Mouse (Mus musculus) myocyte (in vitro differentiated cells): ENCODE measurements at regions not wholly inside any gene's neighbourhood (a gene's known extent, or its start where the extent isn't known, plus 50 kb on each side); places are given as distances from the start of the nearest gene placed in this dataset.

Experiments
- H3K27me3 ChIP-seq: one replicate; pipeline ENCODE4 v1.6.1; 2011; ENCODE audit not compliant: control insufficient read depth, insufficient read depth, insufficient read length
- H3K36me3 ChIP-seq: one replicate; pipeline ENCODE4 v1.6.1; 2011; ENCODE audit not compliant: control insufficient read depth, insufficient read depth
- H3K4me2 ChIP-seq: one replicate; pipeline ENCODE4 v1.6.1; 2011; ENCODE audit warnings: low read depth, control low read depth
- H3K4me3 ChIP-seq: one replicate; pipeline ENCODE4 v1.5.1; 2011; ENCODE audit warnings: mild to moderate bottlenecking, control low read depth, moderate library complexity
- H3K79me2 ChIP-seq: one replicate; pipeline ENCODE4 v1.6.1; 2011; ENCODE audit not compliant: control insufficient read depth, insufficient read depth
- H3ac ChIP-seq: one replicate; pipeline ENCODE4 v1.6.1; 2011; ENCODE audit not compliant: control insufficient read depth, insufficient read length
- CEBPB ChIP-seq: IDR thresholded peaks from 2 replicates; pipeline ENCODE4 v1.6.1; 2011; ENCODE audit warnings: mild to moderate bottlenecking, moderate library complexity; ENCODE audit not compliant: poor library complexity, insufficient read depth, severe bottlenecking
- E2F4 ChIP-seq: IDR thresholded peaks from one replicate; pipeline ENCODE4 v1.6.1; 2011; ENCODE audit warnings: mild to moderate bottlenecking, control low read depth, moderate library complexity; ENCODE audit not compliant: insufficient read depth
- MAX ChIP-seq: IDR thresholded peaks from one replicate; pipeline ENCODE4 v1.6.1; 2011; ENCODE audit warnings: low read depth, mild to moderate bottlenecking, control low read depth
- MYOD1 ChIP-seq, 3 experiments: IDR thresholded peaks; one replicate each; pipeline ENCODE4 v1.6.1; 2011; ENCODE audit warnings: control low read depth in 2 of 3, low read depth in 2 of 3, mild to moderate bottlenecking in 2 of 3, moderate library complexity in 1 of 3; ENCODE audit not compliant: insufficient read length in 2 of 3, control insufficient read depth in 1 of 3
- MYOG ChIP-seq, 3 experiments: IDR thresholded peaks; one replicate each; pipeline ENCODE4 v1.6.1; 2011; ENCODE audit warnings: control low read depth in 2 of 3, low read depth in 2 of 3, mild to moderate bottlenecking in 2 of 3; ENCODE audit not compliant: insufficient read length in 2 of 3, control insufficient read depth in 1 of 3, insufficient read depth in 1 of 3
- POLR2A ChIP-seq: IDR thresholded peaks from one replicate; pipeline ENCODE4 v1.6.1; 2011; ENCODE audit warnings: low read depth, mild to moderate bottlenecking, control low read depth, moderate library complexity; ENCODE audit not compliant: insufficient read length
- POLR2AphosphoS2 ChIP-seq: IDR thresholded peaks from one replicate; pipeline ENCODE4 v1.6.1; 2011; ENCODE audit warnings: low read depth, control low read depth; ENCODE audit not compliant: insufficient read length
- REST ChIP-seq: IDR thresholded peaks from one replicate; pipeline ENCODE4 v1.6.1; 2011; ENCODE audit warnings: mild to moderate bottlenecking, control low read depth, moderate library complexity; ENCODE audit not compliant: insufficient read depth, insufficient read length
- SRF ChIP-seq: IDR thresholded peaks from one replicate; pipeline ENCODE4 v1.6.1; 2011; ENCODE audit warnings: low read depth; ENCODE audit not compliant: control insufficient read depth, insufficient read length
- TCF12 ChIP-seq: IDR thresholded peaks from one replicate; pipeline ENCODE4 v1.6.1; 2011; ENCODE audit warnings: mild to moderate bottlenecking, control low read depth; ENCODE audit not compliant: poor library complexity, insufficient read depth, severe bottlenecking
- TCF3 ChIP-seq: IDR thresholded peaks from one replicate; pipeline ENCODE4 v1.6.1; 2011; ENCODE audit warnings: low read depth, control low read depth; ENCODE audit not compliant: insufficient read length
- USF1 ChIP-seq: IDR thresholded peaks from one replicate; pipeline ENCODE4 v1.6.1; 2011; ENCODE audit warnings: low read depth, mild to moderate bottlenecking, control low read depth, moderate library complexity

- H3K4me3 ChIP-seq = no peak overlapping the region
- H3K27me3 ChIP-seq = no peaks in the 10 kb centered on the region
- no peaks in the 10 kb centered on the region for H3K79me2 ChIP-seq
- no peak overlapping the region for H3ac ChIP-seq
- no peaks in the 10 kb centered on the region for H3K36me3 ChIP-seq
- TF ChIP-seq MYOD1 (IDR thresholded peaks at IDR 0.05; ENCODE audit: control insufficient read depth in 1 of 3, insufficient read length in 2 of 3, low read depth in 2 of 3) (no peak), TCF12 (no peak), E2F4 (no peak), POLR2AphosphoS2 (no peak), MYOG (IDR thresholded peaks at IDR 0.05; ENCODE audit: control insufficient read depth in 1 of 3, insufficient read depth in 1 of 3, insufficient read length in 2 of 3, low read depth in 2 of 3) (no peak), USF1 (no peak)
- H3K4me2 ChIP-seq = no peak overlapping the region
Observed at GRCm38 (mm10) chr6:32715137-32715536, 127.1 kb upstream of the Plxna4 start.

GRCm38 (mm10) chr6:32710208-32710607 lies 122.2 kb upstream of the Plxna4 start:
- no peak overlapping the region for H3ac ChIP-seq
- peak in 1 of 3 experiments; percentile 8 for TF ChIP-seq MYOG (IDR thresholded peaks at IDR 0.05; ENCODE audit: control insufficient read depth in 1 of 3, insufficient read depth in 1 of 3, insufficient read length in 2 of 3, low read depth in 2 of 3)
- peak; percentile 98 for TF ChIP-seq REST
- TF ChIP-seq USF1 = no peak
- no peak overlapping the region for H3K4me2 ChIP-seq

DNA sequence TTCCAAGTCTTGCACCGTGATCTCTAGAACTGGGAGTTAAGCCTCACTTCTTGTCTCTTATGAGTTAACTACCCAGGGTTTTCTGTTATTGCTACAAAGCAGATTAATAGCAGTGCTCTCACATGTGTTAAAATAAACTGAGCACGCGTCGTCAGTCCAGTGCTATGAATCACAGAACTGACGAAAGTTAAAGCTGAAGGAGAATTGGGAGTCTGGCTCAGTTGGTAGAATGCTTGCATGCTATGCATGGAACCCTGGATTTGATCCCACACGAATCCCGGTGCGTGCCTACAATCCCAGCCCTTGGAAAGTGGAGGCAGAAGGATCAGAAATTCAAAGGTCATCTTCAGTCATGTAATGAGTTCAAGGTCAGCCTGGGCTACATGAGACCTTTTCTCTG lies 121.6 kb upstream of the Plxna4 start:
- H3ac ChIP-seq = no peak overlapping the region
- H3K79me2 ChIP-seq = no peaks in the 10 kb centered on the region
- no peak overlapping the region for H3K4me3 ChIP-seq
- no peaks in the 10 kb centered on the region for H3K27me3 ChIP-seq
- H3K36me3 ChIP-seq = no peaks in the 10 kb centered on the region
- no peak for TF ChIP-seq SRF
- TF ChIP-seq E2F4 = no peak
- no peak overlapping the region for H3K4me2 ChIP-seq

More at GRCm38 (mm10) chr6:32710208-32710607, 122.2 kb upstream of the Plxna4 start:
- no peaks in the 10 kb centered on the region for H3K79me2 ChIP-seq
- H3K36me3 ChIP-seq = no peaks in the 10 kb centered on the region
- H3K27me3 ChIP-seq = no peaks in the 10 kb centered on the region
- no peak overlapping the region for H3K4me3 ChIP-seq

DNA sequence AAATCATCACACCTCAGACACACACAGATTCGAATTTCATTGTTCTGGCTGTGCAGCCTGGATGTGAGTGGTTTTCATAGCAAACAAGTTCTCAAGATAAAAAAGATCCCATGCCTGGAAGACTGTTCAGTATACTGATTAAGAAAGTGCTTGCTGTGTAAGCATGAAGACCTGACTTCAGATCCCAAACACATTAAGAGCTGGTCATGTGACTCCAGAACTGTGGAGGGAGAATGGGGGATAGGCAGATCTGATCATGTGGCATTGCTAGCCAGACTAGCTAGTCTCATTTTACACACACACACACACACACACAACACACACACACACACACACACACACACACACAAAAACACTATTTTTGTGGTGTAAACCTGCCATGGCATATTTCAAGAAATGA lies 119.4 kb upstream of the Plxna4 start:
- TF ChIP-seq MYOG (IDR thresholded peaks at IDR 0.05; ENCODE audit: control insufficient read depth in 1 of 3, insufficient read depth in 1 of 3, insufficient read length in 2 of 3, low read depth in 2 of 3) (no peak), USF1 (peak; percentile 78), REST (no peak)
- H3K36me3 ChIP-seq = no peaks in the 10 kb centered on the region
- no peak overlapping the region for H3K4me3 ChIP-seq

DNA sequence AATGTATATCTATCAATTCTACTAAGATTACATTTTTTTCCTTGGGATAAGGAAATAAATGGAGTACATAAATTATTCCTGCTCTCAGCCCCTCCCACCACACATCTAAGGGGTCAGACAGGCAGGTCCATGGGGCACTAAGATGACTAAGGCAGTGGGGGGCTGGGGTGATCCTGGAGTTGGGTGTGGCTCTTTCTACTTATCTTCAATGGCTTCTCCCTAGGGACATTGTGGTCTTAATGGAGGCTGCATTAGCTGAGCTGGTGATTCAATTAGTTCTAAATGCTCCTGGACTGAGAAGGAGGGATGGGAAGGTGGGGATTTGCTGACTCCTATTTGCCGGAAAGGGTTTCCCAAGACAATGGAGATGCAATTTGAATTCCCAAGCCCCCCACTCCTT lies 118.4 kb upstream of the Plxna4 start:
- no peak for TF ChIP-seq E2F4
- Histone ChIP-seq H3K4me2 (peak overlapping the region; percentile 43), H3K36me3 (no peaks in the 10 kb centered on the region), H3K79me2 (no peaks in the 10 kb centered on the region), H3K27me3 (no peaks in the 10 kb centered on the region), H3K4me3 (no peak overlapping the region), H3ac (no peak overlapping the region)

More for the DNA sequence above, 119.4 kb upstream of the Plxna4 start:
- Histone ChIP-seq H3K27me3 (no peaks in the 10 kb centered on the region), H3ac (no peak overlapping the region), H3K79me2 (no peaks in the 10 kb centered on the region), H3K4me2 (no peak overlapping the region)

- no peaks in the 10 kb centered on the region for H3K36me3 ChIP-seq
- H3K4me2 ChIP-seq = no peak overlapping the region
- H3K27me3 ChIP-seq = no peaks in the 10 kb centered on the region
- no peaks in the 10 kb centered on the region for H3K79me2 ChIP-seq
- no peak overlapping the region for H3ac ChIP-seq
- TF ChIP-seq TCF3 (no peak), REST (no peak), E2F4 (no peak), CEBPB (no peak), TCF12 (no peak), MYOG (IDR thresholded peaks at IDR 0.05; ENCODE audit: control insufficient read depth in 1 of 3, insufficient read depth in 1 of 3, insufficient read length in 2 of 3, low read depth in 2 of 3) (no peak), POLR2AphosphoS2 (no peak), MYOD1 (IDR thresholded peaks at IDR 0.05; ENCODE audit: control insufficient read depth in 1 of 3, insufficient read length in 2 of 3, low read depth in 2 of 3) (no peak), SRF (no peak), POLR2A (no peak), MAX (no peak), USF1 (no peak)
- no peak overlapping the region for H3K4me3 ChIP-seq
Observed at GRCm38 (mm10) chr6:32703466-32703865, 115.5 kb upstream of the Plxna4 start.
